Mouse (Mus musculus) cerebellum, adult 11-12 months (tissue): ENCODE measurements around the gene Uvrag.

ENCODE experiments used
- DNase-seq: peaks from one replicate; pipeline ENCODE4 v3.0.0; 2022

Uvrag gene

DNA sequence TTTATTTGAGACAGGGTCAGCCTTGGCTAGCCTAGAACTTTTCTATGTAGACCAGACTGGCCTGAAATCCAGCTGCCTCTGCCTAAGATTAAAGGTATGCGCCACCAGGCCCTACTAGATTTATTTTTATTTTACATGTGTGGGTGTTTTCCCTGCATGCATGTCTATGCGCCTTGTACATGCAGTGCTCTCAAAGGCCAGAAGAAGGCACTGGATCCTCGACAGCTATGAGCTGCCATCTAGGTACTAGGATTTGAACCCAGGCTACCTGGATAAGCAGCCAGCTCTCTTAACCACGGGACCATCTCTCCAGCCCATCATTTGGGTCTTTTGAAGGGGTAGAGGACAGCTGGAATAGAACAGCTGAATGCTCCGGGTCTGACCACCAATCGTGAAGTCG is 21.5 kb upstream of the Uvrag start:
- DNase-seq = no peak

DNA sequence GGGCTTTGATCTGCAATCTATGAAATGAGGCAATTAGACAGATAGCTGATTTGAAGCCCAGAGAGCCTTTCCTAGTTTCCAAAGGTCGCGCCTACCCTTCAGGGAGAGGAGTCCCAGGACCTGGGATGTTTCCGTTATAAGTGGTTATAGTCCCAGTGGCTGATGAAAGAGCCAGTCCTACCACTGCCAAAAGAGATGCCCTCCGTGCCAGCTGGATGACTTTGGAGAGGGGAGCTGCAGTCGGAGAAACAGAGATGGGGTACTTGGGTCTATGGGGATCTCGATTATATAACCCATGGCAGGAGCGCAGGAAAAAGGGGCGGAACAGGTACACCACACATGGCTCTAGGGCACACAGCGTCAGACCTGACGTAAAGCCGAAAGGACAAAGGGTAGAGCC is 21.0 kb upstream of the Uvrag start:
- no peak for DNase-seq

DNA sequence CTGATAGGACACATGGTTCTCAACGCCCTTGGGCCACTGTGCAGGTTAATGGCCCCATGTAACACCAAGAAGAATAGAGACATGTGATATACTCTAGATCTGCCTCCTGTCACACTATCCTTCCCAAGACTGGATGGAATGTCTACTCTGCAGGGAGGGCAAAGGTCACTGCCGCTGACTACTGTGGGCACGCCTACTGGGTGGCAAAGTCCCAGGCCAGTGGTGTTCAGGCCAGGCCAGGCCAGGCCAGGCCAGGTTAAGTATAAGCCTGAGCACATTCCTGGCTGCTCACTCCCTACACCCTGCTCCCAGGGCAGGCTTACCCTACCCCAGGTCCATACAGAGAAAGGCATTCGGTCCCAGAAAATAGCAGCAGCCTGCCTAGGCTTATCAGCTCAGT is 20.6 kb upstream of the Uvrag start:
- no peak for DNase-seq

DNA sequence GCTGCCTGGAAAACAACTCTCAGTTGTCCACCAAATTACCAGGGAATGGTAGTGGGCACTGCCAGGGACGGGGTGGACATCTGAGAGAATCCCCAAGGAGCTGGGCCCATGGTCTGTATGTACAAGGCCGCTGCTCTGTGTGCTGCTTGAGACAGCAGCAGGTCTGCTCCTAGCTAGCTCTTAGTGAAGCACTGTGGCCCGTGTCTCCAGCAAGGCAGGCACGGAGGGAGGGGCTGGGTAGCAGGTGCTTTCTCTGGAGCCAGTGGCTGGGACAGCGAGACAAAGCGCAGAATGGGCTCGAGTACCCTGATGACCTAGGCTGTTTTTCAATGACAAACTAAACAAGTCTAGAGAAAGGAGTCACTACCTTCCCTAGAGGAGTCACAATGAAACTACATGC is 20.1 kb upstream of the Uvrag start:
- no peak for DNase-seq

DNA sequence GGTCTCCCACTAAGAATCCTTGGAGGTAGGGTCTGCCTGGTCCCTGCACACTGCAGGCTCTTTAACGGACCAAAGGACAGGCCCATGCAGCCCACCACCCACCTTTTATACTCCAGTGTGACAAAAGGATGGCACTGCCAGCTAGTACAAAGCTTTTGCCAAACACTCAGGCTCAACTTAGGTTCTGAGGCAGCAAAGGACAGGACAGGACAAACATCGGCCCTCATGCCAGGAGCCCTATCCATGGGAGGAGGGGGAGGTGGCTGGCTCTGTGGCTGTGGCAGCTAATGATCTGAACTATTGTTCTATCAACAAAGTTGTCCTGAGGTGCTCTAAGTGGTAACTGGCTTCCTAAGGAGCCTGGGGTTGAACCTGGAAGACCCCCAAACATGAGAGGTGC is 18.5 kb upstream of the Uvrag start:
- DNase-seq = no peak

DNA sequence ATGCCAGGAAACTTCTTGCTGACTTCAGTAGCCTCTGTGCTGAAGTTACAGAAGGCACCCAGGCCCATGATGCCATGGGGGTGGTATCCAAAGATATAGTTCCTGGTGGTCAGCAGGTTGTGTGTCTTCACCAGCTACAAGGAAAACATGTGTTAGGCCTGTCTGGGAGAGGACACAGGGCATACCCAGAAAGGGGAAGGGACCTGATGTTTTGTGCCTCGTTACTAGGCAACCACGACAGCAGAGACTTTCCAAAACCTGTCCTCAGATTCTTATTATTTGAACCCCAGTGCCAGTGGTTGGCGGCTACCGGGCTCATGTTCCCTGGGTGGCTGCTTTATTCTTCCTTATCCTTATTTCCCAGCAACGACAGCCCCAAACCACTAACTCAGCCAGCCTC is 18.0 kb upstream of the Uvrag start:
- no peak for DNase-seq

DNA sequence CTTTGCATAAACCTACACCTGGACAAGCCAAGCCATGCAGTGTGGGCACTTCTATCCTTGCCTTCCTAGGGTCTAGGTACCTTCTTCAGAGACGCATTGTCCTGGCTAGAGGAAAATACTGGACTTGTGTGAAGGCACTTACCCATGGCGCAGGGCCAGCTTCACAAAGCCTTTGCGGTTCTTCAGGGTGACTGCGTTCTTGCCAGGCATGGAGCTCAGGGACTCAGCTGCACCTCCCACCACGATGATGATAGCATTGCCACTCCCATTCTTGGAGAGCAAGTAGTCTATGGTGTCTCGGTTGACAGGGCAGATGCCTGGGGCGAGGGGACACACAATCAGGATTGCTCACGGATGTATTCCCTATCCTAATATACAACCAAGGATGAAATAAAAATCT is 17.1 kb upstream of the Uvrag start:
- DNase-seq = no peak

DNA sequence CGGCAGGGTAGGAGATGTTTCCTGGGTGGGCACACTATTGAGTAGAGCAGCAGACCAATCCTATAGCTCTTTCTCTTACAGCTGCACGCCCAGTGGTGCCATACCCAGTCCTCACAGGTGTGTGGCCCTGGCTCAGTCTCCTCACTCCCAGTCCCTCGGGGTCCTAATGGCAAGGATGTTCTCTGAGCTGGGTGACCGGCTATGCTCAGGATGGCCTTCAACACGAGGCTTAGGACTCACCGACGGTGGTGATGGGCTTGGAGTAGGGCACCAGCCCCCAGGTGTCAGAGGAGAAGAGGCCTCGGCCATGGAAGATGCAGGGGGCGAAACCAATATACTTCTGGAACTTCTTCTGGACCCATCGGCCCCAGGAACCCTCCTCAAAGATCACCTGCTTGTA is 15.8 kb upstream of the Uvrag start:
- DNase-seq = no peak

DNA sequence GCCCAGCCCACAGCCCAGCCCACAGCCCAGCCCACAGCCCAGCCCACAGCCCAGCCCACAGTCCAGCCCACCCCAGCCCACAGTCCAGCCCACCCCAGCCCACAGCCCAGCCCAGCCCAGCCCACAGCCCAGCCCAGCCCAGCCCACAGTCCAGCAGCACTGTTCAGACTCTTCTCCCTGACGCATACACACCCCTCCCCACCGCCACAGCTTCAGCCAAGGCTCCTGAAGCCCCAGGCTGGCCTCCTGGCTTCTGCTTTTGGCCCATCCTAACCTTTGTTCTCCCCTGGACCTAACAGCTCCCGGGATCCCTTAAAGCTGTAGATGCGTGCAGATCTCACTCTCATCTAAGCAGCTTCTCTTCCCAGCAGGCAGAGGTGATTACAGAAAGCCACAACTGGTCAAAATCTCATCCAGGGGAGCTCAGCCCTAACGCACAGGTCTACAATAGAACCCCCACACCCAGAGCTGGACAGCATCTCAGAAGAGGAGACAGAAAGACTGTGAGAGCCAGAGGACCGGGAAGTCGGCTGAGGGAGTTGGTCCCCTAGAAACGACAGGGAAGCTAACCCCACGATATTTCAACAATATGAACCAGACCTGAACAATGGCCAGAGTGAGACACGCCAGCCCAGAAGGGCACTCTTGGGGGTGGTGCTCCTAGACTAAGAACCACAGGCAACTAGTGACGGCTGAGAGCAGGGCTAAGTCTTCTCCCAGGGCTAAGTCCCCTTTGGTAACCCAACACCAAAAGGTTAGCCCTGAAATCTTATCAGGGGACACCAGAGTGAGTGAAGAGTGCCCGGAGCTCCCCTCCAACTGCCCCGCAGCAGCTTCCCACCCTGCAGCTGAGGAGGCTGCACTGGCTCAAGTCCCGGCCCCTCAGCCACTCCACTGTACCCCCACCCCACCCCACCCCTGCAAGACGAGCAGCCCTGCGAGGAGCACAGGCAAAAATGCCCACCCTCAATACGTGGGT is 14.7 kb upstream of the Uvrag start:
- no peak for DNase-seq

DNA sequence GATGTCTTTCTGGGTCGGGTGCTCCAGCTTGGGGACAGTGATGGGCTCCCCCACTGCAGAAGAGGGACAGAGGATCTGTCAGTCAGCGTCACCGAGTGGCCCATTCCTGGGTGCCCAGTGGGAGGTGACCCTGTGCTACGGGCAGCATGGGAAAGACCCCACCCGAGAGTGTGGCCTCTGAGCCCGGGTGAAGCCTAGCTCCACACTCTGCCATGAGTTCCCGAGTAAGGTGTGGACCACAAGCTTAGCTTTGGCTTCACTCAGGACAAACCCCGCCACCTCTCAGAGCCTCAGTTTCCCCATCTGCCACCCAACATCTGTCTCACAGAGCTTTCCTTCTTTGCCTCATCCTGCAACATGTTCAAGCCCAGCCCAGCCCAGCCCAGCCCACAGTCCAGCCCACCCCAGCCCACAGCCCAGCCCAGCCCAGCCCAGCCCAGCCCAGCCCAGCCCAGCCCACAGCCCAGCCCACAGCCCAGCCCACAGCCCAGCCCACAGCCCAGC is 13.8 kb upstream of the Uvrag start:
- no peak for DNase-seq

DNA sequence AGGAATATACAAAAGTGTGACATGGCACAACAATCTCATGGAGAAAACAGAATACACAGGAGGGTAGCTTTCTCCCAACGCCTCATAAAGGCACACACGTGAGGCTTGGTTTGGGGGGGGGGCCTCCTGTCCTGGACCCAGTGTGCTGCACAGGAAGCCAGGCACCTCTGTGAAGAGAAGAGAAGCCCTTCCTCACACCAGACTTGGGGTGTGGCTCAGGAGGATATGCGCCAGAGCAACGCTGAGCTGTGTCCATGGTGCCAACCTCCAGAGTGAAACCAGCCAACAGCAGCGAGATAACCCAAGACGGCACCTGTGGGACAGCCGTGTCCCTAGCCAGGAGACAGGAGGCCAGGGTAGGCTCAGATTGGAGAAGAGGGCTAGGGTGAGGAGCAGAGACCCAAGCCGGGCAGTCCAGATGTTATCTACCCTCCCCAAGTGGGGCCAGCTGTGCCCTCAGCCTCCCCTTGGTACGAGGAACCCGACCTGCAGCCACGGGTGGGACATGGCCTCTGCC is 12.8 kb upstream of the Uvrag start:
- DNase-seq = no peak

DNA sequence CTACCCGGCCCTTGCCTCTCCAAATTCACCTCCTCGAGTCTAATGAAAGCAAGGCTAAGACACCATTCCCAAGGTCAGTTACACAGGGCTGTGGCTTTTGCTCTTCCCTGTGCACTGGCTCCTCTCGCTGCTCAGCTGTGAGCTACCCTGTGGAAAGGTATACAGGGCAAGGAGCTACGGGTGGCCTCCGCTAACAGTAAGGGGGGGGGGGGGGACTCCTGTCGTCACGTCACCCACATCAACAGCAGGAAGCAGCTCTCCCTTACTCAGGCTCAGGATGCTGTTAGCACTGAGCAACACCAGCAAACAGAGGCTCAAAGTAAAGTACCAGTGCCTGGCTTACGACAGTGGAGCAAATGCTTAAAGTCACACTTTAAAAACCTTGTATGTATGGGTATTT is 11.8 kb upstream of the Uvrag start:
- no peak for DNase-seq

DNA sequence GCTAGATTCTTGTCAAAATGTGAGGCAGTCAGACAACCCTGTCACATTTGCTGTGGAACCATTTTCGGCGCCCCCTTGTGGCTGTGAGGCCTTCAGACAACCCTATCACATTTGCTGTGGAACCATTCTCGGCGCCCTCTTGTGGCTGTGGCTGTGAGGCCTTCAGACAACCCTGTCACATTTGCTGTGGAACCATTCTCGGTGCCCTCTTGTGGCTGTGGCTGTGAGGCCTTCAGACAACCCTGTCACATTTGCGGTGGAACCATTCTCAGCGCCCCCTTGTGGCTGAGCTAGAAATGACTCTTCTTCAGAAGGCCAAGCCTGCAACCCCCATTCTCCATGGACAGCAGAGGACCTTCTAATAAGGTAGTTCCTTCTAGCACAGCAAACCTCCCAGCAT is 10.4 kb upstream of the Uvrag start:
- DNase-seq = peak; percentile 93

DNA sequence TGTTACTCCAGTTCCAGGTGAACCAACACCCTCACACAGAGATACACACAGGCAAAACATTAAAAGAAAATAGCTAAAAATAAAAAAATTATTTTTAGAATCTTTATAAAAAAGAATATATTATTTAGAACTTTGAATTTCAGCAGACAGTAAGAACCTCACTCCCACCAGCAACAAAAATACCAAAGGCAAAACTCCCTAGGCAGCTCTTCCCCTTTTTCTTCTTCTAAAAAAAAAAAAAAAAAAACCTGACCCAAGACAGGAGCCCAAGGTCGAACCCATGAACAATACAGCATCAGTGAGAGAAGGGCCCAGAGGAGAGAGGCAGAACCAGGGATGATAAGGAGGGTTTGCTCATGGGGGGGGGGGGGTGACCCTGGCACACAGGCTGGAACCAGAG is 8.1 kb upstream of the Uvrag start:
- no peak for DNase-seq

DNA sequence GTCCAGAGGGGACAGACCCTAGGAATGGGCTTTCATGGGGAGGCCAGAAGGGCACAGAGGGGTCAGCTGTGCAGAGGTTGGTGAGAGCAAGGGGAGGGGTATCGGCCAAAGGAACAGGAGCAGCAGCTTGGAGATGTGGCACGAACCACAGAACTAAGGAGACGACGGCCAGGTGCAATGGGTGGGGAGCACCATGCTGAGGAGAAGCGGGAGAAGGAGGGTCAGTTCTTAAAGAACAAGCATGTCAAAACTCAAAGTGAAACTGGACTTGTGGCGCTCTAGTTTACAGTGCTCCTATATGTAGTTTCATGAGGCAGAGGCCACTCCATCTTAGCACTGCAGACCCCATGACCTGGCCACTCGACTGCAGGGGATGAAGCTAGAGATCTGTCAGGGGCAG is 6.6 kb upstream of the Uvrag start:
- no peak for DNase-seq

DNA sequence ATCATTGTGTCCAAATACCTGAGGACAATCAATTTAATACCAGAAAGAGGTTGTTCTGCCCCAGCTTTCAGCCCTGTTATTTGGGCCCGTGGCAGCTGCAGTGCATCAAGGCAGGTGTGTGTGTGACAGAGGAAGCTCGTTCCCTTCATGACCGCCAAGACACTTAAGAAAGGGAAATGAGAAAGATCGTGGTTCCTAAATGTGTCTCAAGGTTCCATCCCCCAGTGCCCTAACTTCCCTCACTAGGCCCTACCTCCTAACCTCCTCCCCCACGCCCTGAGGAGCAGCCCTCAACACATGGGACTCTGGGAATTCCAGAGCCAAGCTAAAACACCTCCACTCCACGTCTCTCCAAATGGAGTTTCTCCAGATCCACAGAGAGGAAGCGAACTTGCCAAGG is 6.0 kb upstream of the Uvrag start:
- no peak for DNase-seq

DNA sequence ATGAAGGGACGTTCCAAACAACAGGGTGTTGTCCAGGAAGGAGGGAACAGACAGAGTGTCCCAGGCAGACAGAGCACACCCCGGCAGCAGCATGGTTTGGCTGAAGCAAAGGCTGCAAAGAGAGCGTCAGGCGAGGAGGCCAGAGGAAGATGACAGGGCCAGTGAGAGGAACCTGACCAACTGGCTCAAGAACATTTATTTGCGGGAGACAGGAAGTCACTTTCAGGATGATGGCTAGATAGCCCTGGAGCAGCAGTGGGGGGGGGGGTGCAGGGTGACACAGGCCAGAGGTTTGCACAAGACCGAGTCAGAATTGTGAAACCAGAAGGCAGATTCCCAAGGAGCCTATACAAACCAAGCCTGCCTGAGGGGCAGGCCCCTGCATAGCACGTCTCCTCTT is 5.1 kb upstream of the Uvrag start:
- DNase-seq = no peak

DNA sequence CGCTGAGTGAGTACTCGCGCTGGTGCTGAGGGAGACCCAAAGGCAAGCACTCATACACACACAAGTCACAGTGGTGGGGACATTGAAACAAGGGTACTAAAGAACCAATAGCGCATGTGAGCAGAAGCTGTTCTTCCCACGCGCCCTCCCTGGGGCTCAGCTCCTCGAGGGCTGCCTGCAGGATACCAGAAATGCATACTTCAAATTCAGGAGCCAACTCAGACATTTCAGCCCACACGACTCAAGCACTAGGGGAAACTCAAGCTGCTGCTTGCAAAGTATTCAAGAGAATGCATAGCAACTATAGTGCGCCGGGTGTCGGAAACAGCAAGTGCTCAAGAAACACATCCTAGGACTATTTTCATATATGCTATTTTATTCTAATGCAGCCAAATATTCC is 3.7 kb upstream of the Uvrag start:
- DNase-seq = no peak

DNA sequence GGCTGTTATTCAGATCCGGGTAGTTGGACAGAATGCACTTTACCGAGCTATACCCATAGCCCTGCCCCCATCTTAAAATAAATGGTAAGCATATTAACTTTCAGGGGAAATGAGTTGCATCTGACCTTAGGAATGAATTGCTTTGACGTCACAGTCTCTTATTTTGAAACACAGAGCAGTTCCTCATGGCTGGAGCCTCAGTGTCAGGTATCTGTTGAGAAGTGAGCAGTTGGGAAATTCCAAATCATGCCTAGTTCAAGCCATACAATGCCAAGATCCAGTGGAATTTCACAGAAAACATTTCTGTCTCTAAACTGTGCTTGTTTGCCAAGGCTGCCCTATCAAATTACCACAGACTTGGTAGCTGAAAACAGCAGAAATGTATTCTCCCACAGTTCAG is 2.3 kb upstream of the Uvrag start:
- DNase-seq = no peak

DNA sequence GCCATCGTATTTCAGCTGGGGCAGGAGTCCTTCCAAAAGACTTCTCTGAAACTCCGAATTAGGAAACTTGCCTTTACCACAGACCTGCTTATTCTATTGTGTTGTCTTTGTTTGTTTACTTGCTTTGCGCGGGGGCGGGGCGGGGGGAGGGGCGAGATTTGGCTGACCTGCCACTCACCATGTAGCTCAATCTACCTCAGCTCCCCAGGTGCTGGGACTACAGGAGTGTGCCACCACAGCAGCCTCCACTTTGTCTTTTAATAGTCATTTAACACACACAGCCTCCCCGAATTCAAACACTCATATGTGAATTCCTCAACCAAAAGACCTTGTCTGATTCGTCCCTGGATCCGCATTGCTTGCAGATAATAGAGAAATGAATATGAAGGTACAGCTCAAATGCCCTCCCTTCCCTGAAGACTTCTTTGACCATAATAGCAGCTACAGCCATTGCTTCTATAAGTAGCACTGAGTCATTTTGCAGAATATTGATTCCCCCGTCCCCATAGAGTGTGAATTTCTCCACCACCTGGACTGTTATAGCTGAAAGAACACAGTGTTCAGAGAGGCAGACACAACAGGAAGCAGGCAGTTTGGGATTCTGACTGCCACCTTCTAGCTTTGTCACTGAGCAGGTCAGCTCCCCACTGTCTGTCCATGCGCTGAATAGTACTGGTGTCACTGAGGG is 1.1 kb upstream of the Uvrag start:
- DNase-seq = no peak

DNA sequence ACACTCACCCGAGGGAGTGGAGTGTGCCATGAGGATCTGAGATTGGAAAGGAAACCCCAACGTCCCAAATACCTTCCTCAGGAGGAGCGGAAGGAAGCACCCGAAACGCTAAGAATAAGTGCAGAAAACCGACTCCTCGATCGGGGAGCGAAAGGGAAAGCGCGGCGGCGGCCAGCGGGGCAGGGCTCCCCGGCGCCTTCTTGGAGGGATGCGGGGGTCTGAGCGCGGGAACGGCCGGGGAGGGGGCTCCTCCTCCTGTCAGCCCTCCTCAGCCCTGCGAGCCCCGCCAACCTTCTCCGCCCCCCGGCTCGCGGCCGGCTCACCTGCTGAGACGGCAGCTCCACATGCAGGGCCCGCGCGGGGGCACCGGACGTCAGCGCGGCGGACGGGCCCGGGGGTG is 430 bp downstream of the Uvrag start:
- DNase-seq = no peak

DNA sequence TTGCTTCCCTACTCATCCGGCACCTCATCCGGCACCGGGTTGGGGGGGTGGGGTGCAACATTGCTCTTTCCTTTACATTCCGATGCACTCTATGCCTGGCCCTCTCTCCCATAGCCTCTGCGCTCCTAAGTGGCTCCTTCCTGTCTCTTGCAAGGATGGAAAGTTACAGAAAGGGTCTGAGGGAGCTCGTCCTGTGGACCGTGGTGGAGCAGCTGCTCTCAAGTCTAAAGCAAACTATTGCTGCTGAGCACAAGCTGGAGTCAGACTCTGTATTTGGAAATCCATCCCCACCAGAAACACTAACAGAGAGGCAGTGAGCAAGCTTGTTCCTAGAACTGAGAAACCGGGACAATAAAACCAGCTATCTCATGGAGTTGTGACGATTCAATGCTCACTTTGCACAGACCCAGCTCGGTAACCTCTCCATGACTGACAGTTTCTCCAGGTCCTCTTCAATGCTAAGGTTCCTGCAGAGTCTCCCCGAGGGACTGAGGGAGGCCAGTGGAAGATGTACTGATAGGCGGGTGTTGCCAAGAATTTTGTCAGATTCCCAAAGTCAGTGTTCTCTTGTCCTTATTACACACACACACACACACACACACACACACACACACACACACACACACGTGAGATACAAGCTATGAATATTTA is 975 bp downstream of the Uvrag start:
- DNase-seq = no peak

DNA sequence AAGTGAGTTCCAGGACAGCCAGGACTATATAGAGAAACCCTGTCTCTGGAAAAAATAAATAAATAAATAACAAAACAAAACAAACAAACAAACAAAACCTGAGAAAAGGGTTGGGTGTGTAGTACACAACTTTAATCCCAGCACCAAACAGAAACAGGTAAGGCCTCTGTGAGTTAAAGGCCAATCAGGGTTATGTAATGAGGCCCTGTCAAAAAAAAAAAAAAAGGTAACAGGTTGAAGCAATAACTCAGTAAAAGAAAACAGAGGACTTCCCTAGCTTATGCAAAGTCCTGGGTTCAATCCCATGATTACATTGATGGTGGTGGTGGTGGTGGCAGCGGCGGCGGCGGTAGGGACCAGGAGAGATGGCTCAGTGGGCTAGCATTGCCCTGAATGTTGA is 3.4 kb downstream of the Uvrag start:
- no peak for DNase-seq

DNA sequence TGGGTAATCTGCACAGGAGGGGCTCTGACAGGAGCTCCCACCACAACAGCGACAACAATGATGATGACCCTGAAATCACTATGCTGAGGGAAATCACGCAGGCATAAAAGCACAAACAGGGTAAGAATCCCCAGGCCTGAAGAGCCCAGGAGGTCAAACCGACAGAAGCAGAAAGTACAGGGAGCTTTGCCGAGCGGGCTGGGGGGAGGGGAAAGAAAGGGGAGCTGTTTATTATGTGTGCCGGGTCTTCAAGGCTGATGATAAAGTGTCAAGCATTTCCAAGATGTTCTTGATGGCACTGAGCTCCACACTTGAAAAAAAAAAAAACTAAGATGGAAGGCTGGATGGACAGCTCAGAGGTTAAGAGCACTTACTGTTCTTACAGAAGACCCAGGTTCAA is 4.2 kb downstream of the Uvrag start:
- DNase-seq = no peak
